Mouse (Mus musculus) kidney, postnatal 0 days (tissue): ENCODE measurements around the gene Ngfr. TPM values are rescaled to one million over a fixed set of nuclear protein-coding genes. Genes with fewer than 3 reads are reported as not detected.

Source experiments
- ATAC-seq: fragments of 200-750 bp; cut with Nextera tagmentation; replicated peaks from 2 replicates; pipeline ENCODE4 v1.8.0; 2017; ENCODE audit warnings: low read depth, moderate number of reproducible peaks, moderate TSS enrichment, moderate library complexity; ENCODE audit not compliant: low FRiP score
- DNase-seq: peaks from one replicate; pipeline ENCODE4 v3.0.0-alpha.2; 2016; ENCODE audit warnings: low spot score
- H3K27ac ChIP-seq: fragments of 300-500 bp; sonication (generic); 2 replicates; pipeline ENCODE4 v1.5.1; 2014; ENCODE audit warnings: mild to moderate bottlenecking
- H3K27me3 ChIP-seq: fragments of 300-500 bp; sonication (generic); 2 replicates; pipeline ENCODE4 v1.6.1; 2014; ENCODE audit warnings: low read length, mixed read lengths; ENCODE audit not compliant: insufficient read depth
- H3K36me3 ChIP-seq: fragments of 300-500 bp; sonication (generic); 2 replicates; pipeline ENCODE4 v1.6.1; 2014; ENCODE audit warnings: low read length, mixed read lengths; ENCODE audit not compliant: insufficient read depth
- H3K4me1 ChIP-seq: fragments of 300-500 bp; sonication (generic); replicated peaks from 2 replicates; pipeline ENCODE4 v1.6.1; 2014; ENCODE audit warnings: antibody characterized with exemption, low read length, mixed read lengths; ENCODE audit not compliant: insufficient read depth
- H3K4me2 ChIP-seq: fragments of 300-500 bp; sonication (generic); 2 replicates; pipeline ENCODE4 v1.6.1; 2014; ENCODE audit warnings: mild to moderate bottlenecking, low read length, moderate library complexity, mixed read lengths
- H3K4me3 ChIP-seq: fragments of 300-500 bp; sonication (generic); replicated peaks from 2 replicates; pipeline ENCODE4 v1.5.1; 2014; ENCODE audit warnings: low read depth, low read length
- H3K9ac ChIP-seq: fragments of 300-500 bp; sonication (generic); 2 replicates; pipeline ENCODE4 v1.6.1; 2014; ENCODE audit warnings: low read depth, low read length
- H3K9me3 ChIP-seq: fragments of 300-500 bp; sonication (generic); replicated peaks from 2 replicates; pipeline ENCODE4 v1.6.1; 2016; ENCODE audit warnings: low read length, inconsistent platforms, mixed read lengths
- CTCF ChIP-seq: IDR thresholded peaks from 2 replicates; pipeline ENCODE4 v1.5.1; 2016; ENCODE audit warnings: antibody characterized with exemption, low read depth, mild to moderate bottlenecking, moderate library complexity
- WGBS: fragments of 180-500 bp; shearing (Covaris S2); extraction: QIAGEN DNeasy Blood & Tissue Kit; methylation state at CpG from one replicate; pipeline ENCODE4 v1.1.7; 2014; 5-methylcytosine and 5-hydroxymethylcytosine counted together
- polyA plus RNA-seq: library from polyadenylated mRNA; unstranded; fragments of >200 nt; fragmentation: Nextera tagmentation; extraction: Ambion mirVana; gene quantifications from 2 replicates; pipeline ENCODE4 v1.2.1, GENCODE M21; 2015

The Ngfr gene
- polyA plus RNA-seq, 1 experiment from 2014 or later: 6.2 TPM

- ATAC-seq (no peak), DNase-seq (no peak)
- Histone ChIP-seq H3K9ac (no peak overlapping the region), H3K27me3 (no peaks in the 10 kb centered on the region), H3K27ac (no peak overlapping the region), H3K36me3 (no peaks in the 10 kb centered on the region), H3K4me3 (no peak overlapping the region), H3K4me1 (peaks cover 5% of the 10 kb centered on the region), H3K4me2 (no peak overlapping the region), H3K9me3 (no peaks in the 10 kb centered on the region)
- WGBS: 77% methylated on average over 15 of the region's 15 CpGs
- no peak for TF ChIP-seq CTCF
Measured at GRCm38 (mm10) chr11:95538378-95539104, 49.0 kb downstream of the Ngfr start.

GRCm38 (mm10) chr11:95533484-95534160 lies 53.9 kb downstream of the Ngfr start:
- ATAC-seq (peak; percentile 86), DNase-seq (peak; percentile 92)
- no peaks in the 10 kb centered on the region for H3K9me3 ChIP-seq
- no peaks in the 10 kb centered on the region for H3K36me3 ChIP-seq
- H3K4me3 ChIP-seq: no peak overlapping the region
- peaks cover 4% of the 10 kb centered on the region; the same call in 1 of the 2 replicates for H3K27me3 ChIP-seq
- peak; percentile 99 for TF ChIP-seq CTCF
- no peak overlapping the region for H3K9ac ChIP-seq
- WGBS: 20% methylated on average over 24 of the region's 24 CpGs
- H3K4me2 ChIP-seq: peak overlapping the region; percentile 36
- H3K4me1 ChIP-seq: no peaks in the 10 kb centered on the region
- no peak overlapping the region for H3K27ac ChIP-seq

DNA sequence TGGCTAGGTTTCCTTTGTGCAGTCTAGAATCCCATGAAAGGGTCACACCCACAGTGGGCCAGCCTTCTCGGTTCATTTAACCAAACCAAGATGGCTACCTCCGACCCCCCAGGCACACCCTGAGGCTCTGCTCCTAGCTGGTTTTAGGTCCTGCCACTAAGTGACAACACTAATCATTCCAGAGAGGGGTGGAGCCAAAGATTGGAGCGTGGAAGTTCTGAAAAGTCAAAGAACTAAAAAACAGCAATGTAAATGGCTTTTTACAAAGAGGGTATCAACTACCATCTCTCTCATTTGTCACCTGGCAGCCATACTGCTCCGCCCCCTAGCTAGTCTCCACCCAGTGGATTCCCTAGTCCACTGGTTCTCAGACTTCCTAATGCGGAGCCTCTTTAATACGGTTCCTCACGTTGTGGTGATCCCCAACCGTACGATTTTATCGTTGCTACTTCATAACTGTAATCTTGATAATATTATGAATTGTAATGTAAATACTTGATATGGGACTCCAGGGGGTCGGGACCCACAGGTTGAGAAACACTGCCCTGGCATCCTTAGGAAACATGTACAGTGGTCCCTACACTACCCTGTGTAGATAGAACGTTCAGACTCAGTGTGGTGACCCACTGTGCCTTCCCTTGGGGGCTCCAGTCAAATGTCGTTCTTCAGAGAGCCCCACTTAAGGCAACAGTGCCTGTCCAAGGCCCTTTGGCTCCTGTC lies 55.0 kb downstream of the Ngfr start:
- WGBS: 68% methylated on average over 13 of the region's 13 CpGs
- Histone ChIP-seq H3K27ac (no peak overlapping the region), H3K9me3 (no peaks in the 10 kb centered on the region), H3K4me1 (no peaks in the 10 kb centered on the region), H3K4me2 (no peak overlapping the region), H3K36me3 (no peaks in the 10 kb centered on the region), H3K9ac (no peak overlapping the region), H3K4me3 (no peak overlapping the region), H3K27me3 (peaks cover 4% of the 10 kb centered on the region; the same call in 1 of the 2 replicates)
- ATAC-seq (no peak), DNase-seq (no peak)
- no peak for TF ChIP-seq CTCF

DNA sequence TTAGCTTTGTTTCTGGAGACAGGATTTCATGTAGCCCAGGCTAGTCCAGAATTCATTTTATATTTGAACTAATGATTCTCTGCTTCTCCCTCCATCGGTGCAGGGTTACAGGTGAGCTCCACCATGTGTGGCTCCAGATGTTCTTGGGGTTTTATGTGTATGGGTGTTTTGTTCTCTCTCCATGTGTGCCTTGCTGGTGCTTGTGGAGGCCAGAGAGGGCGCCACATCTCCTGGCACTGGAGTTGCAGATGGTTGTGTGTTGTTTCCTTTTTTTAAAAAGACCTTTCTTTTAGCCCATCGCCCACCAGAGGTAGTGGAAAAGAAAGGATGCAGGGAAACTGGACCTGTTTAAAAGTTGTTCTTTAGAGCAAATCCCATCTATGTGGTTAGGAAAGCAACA lies 59.3 kb downstream of the Ngfr start:
- Histone ChIP-seq H3K36me3 (no peaks in the 10 kb centered on the region), H3K27me3 (peaks cover 4% of the 10 kb centered on the region; the same call in 1 of the 2 replicates), H3K4me3 (no peak overlapping the region), H3K9me3 (no peaks in the 10 kb centered on the region), H3K4me1 (no peaks in the 10 kb centered on the region), H3K4me2 (no peak overlapping the region), H3K9ac (no peak overlapping the region), H3K27ac (no peak overlapping the region)
- 83% methylated on average over 3 of the region's 3 CpGs for WGBS
- no peak for DNase-seq
- peak; percentile 26 for TF ChIP-seq CTCF
- ATAC-seq: no peak

- Histone ChIP-seq H3K27ac (no peak overlapping the region), H3K4me1 (no peaks in the 10 kb centered on the region), H3K4me2 (no peak overlapping the region), H3K4me3 (no peak overlapping the region), H3K36me3 (no peaks in the 10 kb centered on the region), H3K27me3 (no peaks in the 10 kb centered on the region), H3K9me3 (no peaks in the 10 kb centered on the region), H3K9ac (no peak overlapping the region)
- ATAC-seq: no peak
- DNase-seq: no peak
- WGBS: 83% methylated on average over 8 of the region's 8 CpGs
- TF ChIP-seq CTCF: no peak
Measured at GRCm38 (mm10) chr11:95527307-95527706, 60.2 kb downstream of the Ngfr start.

DNA sequence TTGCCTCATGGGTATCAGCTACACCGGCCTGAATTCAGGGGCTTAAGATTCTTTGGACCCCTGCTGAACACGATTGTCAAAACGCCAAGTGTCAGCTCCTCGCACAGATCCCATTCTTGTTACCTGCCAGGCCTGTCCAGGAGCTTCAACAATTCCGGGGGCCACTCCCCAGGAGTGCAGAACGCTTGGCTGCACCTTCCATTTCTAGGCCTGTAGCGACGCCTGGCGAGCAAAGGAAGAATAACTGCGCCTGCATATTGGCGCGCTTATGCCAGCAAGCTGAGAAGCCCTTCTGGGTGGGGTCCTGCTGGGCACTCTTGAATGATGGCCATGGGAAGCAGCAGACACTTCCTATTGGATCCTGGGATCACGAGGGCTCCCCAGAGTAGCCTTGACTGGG lies 66.0 kb downstream of the Ngfr start:
- WGBS: 1% methylated on average over 13 of the region's 13 CpGs
- Histone ChIP-seq H3K4me2 (peak overlapping the region; percentile 47), H3K27ac (no peak overlapping the region), H3K27me3 (0 out of 2 replicates have a peak, but pooled peaks cover 8% of the 10 kb centered on the region), H3K9ac (no peak overlapping the region), H3K36me3 (no peaks in the 10 kb centered on the region), H3K4me3 (peak overlapping the region; percentile 13; the same call in 1 of the 2 replicates), H3K4me1 (0 out of 2 replicates have a peak, but pooled peaks cover 5% of the 10 kb centered on the region), H3K9me3 (no peaks in the 10 kb centered on the region)
- DNase-seq: peak; percentile 83
- peak; percentile 55 for ATAC-seq
- TF ChIP-seq CTCF: peak; percentile 90
